Mouse (Mus musculus) ES-Bruce4 (cell line): Measurements from ENCODE around the gene Vmn2r86. TPM values are rescaled to one million over a fixed set of nuclear protein-coding genes. Genes with fewer than 3 reads are reported as not detected.
"Not testable (repeated sequence)": the region's sequence is repeated elsewhere in the genome, so short reads cannot be mapped to it uniquely, and the experiment has no call there.

Source experiments
- H3K27ac ChIP-seq: 2 replicates; pipeline ENCODE4 v1.5.1; 2012; ENCODE audit warnings: low read length, inconsistent platforms; ENCODE audit not compliant: insufficient read depth
- H3K27me3 ChIP-seq: 2 replicates; pipeline ENCODE4 v1.6.1; 2012; ENCODE audit warnings: mild to moderate bottlenecking, low read length, inconsistent platforms; ENCODE audit not compliant: control insufficient read depth, poor library complexity, insufficient read depth, severe bottlenecking
- H3K36me3 ChIP-seq: 2 replicates; pipeline ENCODE4 v1.6.1; 2012; ENCODE audit warnings: inconsistent platforms, mild to moderate bottlenecking, low read length, moderate library complexity; ENCODE audit not compliant: control insufficient read depth, poor library complexity, insufficient read depth, severe bottlenecking
- H3K4me1 ChIP-seq: one replicate; pipeline ENCODE4 v1.8.1; 2011; ENCODE audit warnings: low read length; ENCODE audit not compliant: control insufficient read depth, insufficient read depth
- H3K4me3 ChIP-seq: 2 replicates; pipeline ENCODE4 v1.5.1; 2011; ENCODE audit warnings: low read depth, mild to moderate bottlenecking, low read length
- H3K9ac ChIP-seq: 2 replicates; pipeline ENCODE4 v1.6.1; 2012; ENCODE audit warnings: low read depth, mild to moderate bottlenecking, inconsistent platforms; ENCODE audit not compliant: poor library complexity, severe bottlenecking
- H3K9me3 ChIP-seq: replicated peaks from 2 replicates; pipeline ENCODE4 v1.6.1; 2012; ENCODE audit warnings: mild to moderate bottlenecking, low read length, inconsistent platforms; ENCODE audit not compliant: control insufficient read depth, poor library complexity, insufficient read depth, severe bottlenecking
- CTCF ChIP-seq: IDR thresholded peaks from one replicate; pipeline ENCODE4 v1.8.1; 2011; ENCODE audit warnings: low read depth, low read length
- EP300 ChIP-seq: IDR thresholded peaks from 2 replicates; pipeline ENCODE4 v1.6.1; 2011; ENCODE audit warnings: low read depth, low read length; ENCODE audit not compliant: insufficient read depth
- POLR2A ChIP-seq: IDR thresholded peaks from one replicate; pipeline ENCODE4 v1.8.1; 2011; ENCODE audit warnings: low read length; ENCODE audit not compliant: insufficient read depth
- polyA plus RNA-seq: library from polyadenylated mRNA; stranded (reverse); fragments of >200 nt; gene quantifications from 2 replicates; pipeline ENCODE4 v1.2.4, GENCODE M21; 2011; ENCODE audit warnings: low read depth; ENCODE audit not compliant: missing spikeins, insufficient read depth, insufficient read length

Vmn2r86 gene
- polyA plus RNA-seq, 1 experiment = 0.12 TPM

DNA sequence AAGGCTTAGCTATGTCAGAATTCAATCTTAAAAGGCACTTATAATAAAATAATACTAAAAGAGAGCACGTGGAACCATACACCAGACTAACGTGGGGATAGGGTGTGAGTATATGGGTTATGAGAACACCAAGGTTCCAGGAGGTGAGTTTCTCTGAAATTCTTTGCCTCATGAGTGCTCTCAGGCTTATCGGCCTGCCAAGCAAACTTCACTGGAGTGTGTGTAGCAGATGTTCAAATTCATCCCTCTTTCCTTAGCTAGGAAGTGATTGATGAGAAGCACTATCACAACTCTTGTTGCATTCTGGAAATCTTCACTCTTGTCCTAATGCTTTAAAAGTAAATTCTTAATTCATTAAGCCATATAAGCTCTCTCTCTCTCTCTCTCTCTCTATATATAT is 35.4 kb downstream of the Vmn2r86 start:
- Histone ChIP-seq H3K27me3 (no peaks in the 10 kb centered on the region), H3K4me1 (no peaks in the 10 kb centered on the region), H3K9ac (no peak overlapping the region; the same call in 1 of the 2 replicates), H3K4me3 (no peak overlapping the region), H3K27ac (peak overlapping the region; percentile 99), H3K36me3 (no peaks in the 10 kb centered on the region), H3K9me3 (peaks cover 3% of the 10 kb centered on the region; the same call in 1 of the 2 replicates)
- TF ChIP-seq EP300 (no peak), CTCF (no peak), POLR2A (no peak)

- H3K9me3 ChIP-seq, H3K4me3 ChIP-seq, H3K27me3 ChIP-seq, H3K4me1 ChIP-seq, H3K36me3 ChIP-seq, H3K9ac ChIP-seq: not testable (repeated sequence)
- peak; percentile 74; the same call in 1 of the 2 replicates for TF ChIP-seq EP300
- H3K27ac ChIP-seq = peak overlapping the region; percentile 100; the same call in 1 of the 2 replicates
Measured at GRCm38 (mm10) chr10:130419954-130420353, 35.9 kb downstream of the Vmn2r86 start.

GRCm38 (mm10) chr10:130416352-130416751 is 39.5 kb downstream of the Vmn2r86 start:
- not testable (repeated sequence) for H3K9ac ChIP-seq, H3K27me3 ChIP-seq, H3K9me3 ChIP-seq, H3K4me1 ChIP-seq, H3K4me3 ChIP-seq, H3K36me3 ChIP-seq, H3K27ac ChIP-seq

- H3K27ac ChIP-seq, H3K4me1 ChIP-seq, H3K9me3 ChIP-seq, H3K36me3 ChIP-seq, H3K27me3 ChIP-seq: not testable (repeated sequence)
- H3K4me3 ChIP-seq = peak overlapping the region; percentile 53
- 0 out of 2 replicates have a peak overlapping the region, but pooled peaks have one; percentile 42 for H3K9ac ChIP-seq
Measured at GRCm38 (mm10) chr10:130412167-130412698, 43.6 kb downstream of the Vmn2r86 start.

GRCm38 (mm10) chr10:130394232-130394631 is 61.6 kb downstream of the Vmn2r86 start, which contains the start of gene Vmn2r84:
Vmn2r84 (minus strand) TSS chr10:130394332.
- H3K27me3 ChIP-seq = no peaks in the 10 kb centered on the region
- H3K36me3 ChIP-seq = no peaks in the 10 kb centered on the region
- no peak within 1 kb of the TSS for H3K9ac ChIP-seq
- no peak within 1 kb of the TSS for H3K27ac ChIP-seq
- no peaks in the 10 kb centered on the region for H3K4me1 ChIP-seq
- no peak within 1 kb of the TSS for H3K4me3 ChIP-seq
- TF ChIP-seq EP300 = no peak
- no peak for TF ChIP-seq CTCF
- TF ChIP-seq POLR2A = no peak
- H3K9me3 ChIP-seq = no peaks in the 10 kb centered on the region

Other genes with a start within 250 kb of the Vmn2r86 start
- not detected in 2 replicates for gene Olfr827, start 241.6 kb downstream of the Vmn2r86 start, polyA plus RNA-seq
- gene Neurod4, start 175.8 kb downstream of the Vmn2r86 start, polyA plus RNA-seq = not detected in 2 replicates
- gene Tespa1, start 133.2 kb downstream of the Vmn2r86 start, polyA plus RNA-seq = not detected in 2 replicates
- 0.11 TPM in 1 of 2 replicates, not detected in the other for gene Vmn2r84, start 61.7 kb downstream of the Vmn2r86 start, polyA plus RNA-seq
- gene Vmn2r85, start 26.3 kb downstream of the Vmn2r86 start, polyA plus RNA-seq = not detected in 2 replicates
- not detected in 2 replicates for gene Vmn2r87, start 41.3 kb upstream of the Vmn2r86 start, polyA plus RNA-seq